Mouse (Mus musculus): ENCODE data around the gene Grip2. TPM values are rescaled to one million over a fixed set of nuclear protein-coding genes. Genes with fewer than 3 reads are reported as not detected.

The Grip2 gene
- 1 to 10 TPM; 7.2 to 7.4 TPM for total RNA-seq (2021)
- long read RNA-seq, experiment 1, partial matches to known transcripts: 1 of 6 reads
- long read RNA-seq, experiment 1, other reads (novel, unspliced or antisense): 5 of 6 reads
- long read RNA-seq, experiment 2, partial matches to known transcripts: 0 of 1 reads
- long read RNA-seq, experiment 2, other reads (novel, unspliced or antisense): 1 of 1 reads

DNA sequence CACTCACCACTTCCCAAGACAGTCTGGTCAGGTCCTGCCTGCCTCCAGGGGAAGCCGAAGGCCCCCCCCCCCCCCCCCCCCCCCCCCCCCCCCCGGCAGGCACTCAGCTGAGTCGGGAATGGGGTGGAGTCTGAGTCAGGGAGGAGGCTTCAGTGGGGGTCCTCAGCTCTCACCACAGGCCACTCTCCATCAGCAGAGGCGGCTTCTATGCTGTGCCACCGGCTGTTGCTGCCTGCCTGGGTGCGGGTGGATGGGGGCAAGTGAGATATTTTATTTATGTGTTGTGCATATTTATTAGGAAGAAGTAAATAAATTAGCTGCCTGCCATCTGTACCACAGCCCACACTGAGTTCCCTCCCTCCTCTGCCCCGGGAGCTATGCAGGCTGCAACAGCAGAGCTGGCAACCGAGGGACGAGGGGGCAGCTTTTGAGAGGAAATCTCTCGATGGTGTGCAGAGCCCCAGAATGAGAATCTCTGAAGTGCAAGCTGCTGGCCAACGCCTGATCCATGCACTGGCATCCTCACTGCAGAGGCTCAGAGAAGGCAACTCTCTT, at the start of gene Grip2:
Grip2 (minus strand) TSS at position 235 of the 555 bp plus-strand sequence.
- no peak for DNase-seq

DNA sequence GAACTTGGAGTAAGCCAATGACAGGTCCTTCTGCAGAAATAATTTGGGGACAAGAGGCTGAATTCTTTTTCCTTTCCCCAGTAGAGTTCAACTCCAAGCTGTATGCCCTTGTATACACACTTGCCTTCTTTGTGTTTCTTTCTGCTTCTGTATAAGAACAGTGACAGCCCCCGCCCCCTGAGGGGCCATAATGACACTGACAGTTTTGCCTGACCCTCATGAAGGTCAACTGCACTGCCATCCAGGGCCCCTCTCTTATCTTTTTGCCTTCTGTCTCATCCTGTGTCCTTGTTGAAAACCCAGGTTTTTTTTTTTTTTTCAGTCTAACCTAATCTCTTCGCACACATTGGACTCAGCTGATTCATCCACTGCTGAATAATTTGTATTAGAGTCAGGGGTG, 45.7 kb upstream of the Grip2 start:
- DNase-seq: no peak

DNA sequence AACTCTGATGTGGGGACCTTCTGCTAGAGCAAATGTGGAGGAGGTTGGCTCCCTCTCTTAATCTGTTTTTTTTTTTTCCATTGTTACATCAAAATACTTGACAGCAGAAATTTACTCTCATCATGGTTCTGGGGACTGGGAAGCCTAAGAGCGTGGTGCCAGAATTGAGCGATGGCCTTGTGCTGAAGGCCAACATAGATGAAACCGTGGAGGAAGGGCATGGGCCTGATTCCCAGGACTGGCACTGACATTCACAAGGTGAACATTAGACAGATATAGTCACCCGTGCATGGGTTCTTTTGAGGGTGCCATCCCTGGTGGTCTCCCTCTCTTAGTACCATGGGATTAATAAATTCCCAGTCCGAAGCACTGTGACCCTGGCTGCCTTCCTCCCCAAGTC, 41.0 kb upstream of the Grip2 start:
- no peak for DNase-seq

DNA sequence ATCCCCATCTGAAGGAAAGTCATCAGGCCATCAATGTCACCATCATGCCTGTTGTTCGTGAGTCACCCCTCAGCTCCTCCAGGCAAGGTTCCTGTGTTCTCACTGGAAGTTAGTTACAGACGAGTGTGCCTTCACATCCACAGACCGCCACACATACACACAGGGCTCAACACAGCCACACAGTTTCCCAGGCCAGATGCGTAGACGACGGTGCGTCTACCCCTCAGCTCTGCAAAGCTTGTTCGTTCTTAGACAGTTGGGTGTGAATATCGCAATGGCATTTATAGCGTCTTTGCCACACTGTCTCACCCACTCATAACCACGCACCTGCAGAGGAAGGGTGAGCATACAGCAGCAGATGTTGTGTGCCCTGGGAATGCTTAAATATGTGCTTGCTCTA, 38.6 kb upstream of the Grip2 start:
- DNase-seq: no peak

DNA sequence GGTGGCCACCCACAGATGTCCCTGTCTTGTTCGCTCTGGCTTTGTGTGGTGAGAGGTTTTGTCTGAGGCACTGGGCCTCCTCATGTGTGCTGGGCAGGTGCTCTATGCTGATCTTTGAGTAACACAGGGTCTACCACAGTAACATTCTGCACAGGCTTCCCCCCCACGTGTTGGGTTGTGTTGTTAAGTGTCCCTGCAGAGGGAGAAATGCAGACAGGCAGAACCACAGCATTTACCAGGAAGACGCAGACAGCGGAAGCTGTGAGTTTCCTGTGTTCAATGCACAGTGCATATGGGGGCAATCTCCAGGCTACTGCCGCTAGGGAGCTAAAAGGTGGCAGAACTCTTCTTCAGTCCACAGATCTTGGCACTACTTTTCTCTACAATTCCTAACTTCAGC, 37.5 kb upstream of the Grip2 start:
- DNase-seq: no peak

DNA sequence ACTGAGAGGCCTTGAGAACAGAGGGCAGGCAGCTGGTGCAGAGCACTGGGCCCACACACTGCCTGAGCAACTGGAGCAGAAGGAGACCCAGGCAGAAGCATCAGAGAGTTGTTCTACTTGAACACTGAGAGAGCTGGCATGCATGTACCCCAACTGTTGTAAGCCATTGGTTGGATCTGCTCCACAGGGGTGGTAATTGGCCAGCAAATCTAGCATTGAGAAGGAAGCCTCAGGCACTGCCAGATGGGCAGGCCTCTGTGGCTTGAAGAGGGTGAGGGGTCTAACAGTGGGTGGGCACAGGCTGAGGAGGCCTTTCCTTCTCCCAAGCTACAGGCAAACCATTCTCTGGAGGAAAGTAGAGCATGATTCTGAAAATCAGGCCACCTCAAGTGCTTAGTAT, 35.8 kb upstream of the Grip2 start:
- no peak for DNase-seq

DNA sequence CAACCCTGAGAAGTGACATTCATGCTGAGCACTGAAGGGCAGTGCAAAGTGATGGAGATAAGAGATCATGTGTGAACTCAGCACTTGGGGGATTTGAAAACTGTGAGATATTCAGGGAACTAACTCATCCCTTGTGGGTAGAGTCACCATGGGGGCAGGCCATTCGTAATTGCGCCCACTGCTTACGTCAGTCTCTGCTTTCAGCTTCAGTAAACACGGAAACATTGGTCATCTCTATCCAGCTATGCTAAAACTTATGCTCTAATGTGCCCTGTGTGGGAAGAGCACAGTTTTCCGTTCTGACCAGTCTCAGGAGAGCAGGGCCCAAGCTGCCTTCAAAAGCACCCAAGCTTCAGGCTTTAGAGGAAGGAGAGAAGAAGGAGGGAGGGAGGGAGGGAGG, 31.3 kb upstream of the Grip2 start:
- DNase-seq: no peak

DNA sequence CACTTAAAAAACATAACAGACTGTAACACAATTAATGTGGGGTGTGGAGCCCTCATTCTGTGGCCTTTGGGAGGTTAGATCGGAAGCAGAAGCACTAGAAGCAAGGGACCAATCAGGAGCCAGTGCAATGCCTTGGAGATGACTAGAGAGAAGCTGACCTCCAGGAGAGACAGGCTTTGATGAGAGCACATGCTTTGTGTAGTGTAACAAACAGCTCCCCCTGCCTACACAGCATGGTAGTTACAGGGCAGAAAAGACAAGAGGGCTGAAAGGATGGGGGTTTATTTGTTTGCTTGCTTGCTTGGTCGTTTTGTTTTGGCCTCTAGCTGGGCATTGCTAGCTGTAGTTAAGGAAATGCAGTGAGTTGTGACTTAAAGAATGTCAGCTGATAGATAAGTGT, 25.5 kb upstream of the Grip2 start:
- DNase-seq: peak; percentile 11 to 57

DNA sequence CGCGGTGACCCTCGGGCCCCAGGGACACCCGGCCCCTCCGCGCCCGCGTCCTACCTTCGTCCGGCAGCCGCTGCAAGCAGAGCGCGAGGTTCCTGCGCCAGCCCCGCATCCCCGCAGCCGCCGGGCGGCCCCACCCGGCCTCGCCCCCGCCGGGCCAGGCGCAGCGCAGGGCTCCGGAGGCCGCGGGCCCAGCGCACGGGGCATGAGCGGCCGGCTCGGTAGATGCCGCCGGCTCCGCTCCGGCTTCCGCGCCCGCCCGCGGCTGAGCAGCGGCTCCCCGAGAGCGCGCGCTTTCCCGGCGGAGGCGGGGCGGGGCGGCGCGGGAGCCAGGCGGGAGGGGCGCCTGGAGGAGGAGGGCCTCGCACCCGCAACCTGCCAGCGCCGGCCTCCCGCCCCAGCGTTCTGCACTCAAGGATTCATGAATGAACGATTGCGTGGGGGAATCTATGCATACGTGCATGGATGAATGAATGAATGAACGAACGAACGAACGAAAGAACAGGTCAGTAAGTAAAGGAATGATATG, 16.6 kb upstream of the Grip2 start:
- no peak for DNase-seq

DNA sequence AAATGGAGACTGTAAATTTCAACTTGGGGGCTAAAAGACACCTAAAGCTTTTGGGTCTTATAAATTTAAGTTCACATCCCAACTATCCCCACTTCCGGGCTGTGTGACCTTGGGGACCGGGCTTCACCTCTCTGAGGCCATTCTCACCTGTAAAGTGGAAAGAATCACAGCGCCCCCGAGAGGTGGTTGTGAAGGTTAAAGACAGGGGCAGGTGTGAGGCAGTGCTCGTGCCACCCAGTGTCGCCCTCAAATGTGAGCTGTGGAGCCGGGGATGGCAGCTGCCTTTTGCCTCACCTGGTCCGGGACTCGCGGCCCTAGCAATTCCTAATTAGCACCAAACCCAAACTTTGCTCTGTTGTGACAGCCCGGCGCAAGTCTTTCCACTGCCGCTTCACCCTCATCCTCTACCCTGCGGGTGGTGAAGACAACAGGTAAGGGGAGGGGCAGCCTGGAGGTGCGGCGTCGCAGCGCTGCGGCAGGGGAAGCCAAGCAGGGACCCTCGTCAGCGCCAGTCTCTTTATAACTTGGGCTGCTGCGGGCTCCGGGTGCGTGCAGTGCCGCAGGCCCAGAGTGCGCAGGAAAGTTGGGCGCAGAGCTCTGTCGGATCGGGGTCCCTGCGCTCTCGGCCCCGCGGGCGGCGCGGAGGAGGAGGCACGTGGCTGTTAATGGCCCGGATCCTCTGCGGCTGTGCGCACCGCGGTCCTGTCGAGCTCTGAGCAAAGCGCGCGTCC, 16.0 kb upstream of the Grip2 start:
- DNase-seq: no peak

DNA sequence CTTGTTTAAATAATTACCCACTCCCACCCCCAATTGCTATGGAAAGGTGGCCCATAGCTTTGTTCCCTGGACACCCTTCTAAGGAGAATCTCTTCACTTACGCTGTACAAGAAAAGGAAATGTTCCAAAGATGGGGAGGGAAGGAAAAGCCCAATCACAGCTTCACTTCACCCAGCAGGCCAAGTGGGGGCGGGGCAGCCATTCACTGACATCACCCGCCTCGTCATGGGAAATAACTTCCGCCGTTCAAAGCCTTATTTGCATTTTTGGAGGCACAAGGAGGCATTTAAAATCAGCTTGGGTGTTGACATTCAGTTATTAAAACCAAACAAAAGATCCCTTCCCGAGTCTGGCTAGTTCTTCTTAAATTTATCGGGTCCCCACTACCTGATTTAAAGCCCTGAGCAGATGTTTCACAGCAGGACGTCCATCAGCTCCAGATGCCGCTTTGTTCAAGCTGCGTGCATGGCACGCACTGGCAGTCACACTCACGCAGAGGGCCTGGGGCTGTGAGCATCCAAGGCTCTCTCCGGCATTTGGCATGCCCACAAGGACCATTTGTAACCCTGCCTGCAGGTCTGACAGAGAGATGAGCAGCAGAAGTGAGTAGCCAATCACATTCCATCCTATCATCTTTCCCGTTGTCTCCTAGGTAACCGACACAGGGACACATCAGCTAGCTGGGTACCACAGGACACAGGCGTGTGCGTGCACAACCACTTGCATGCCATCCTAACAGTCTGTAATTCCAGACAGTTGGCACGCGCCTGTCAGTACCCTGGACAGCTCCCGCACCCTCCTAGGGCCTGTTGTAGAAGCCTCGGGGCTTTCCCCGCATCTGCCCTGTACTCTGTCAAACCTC, 12.2 kb upstream of the Grip2 start:
- DNase-seq: peak; percentile 35 to 74

DNA sequence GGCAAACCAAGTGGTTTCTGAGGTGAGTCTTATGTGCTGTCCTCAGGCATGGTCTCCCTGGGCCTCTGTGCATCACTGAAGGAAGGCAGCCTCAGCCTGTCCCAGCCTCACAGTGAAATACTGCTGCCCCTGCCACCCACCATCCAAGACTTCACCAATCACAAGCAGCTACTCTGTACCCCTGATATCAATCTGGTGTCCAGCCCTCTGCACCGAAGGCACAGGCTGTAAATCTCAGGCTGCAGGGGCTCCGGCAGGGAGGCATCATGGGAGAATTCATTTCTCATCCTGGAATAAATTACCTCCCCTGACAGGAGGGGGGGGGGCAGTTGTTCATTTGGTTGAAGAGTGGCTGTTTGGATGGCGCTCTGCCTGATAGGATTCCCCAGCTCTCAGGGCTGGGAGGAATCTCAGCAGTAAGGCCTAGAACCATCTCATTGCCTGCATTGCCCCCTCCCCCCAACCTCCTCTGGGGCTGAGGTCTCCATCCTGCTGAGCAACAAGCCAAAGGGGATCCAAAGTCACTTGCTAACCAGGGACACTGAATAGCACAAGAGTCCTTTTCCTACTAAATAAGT, 5.9 kb upstream of the Grip2 start:
- no peak for DNase-seq

DNA sequence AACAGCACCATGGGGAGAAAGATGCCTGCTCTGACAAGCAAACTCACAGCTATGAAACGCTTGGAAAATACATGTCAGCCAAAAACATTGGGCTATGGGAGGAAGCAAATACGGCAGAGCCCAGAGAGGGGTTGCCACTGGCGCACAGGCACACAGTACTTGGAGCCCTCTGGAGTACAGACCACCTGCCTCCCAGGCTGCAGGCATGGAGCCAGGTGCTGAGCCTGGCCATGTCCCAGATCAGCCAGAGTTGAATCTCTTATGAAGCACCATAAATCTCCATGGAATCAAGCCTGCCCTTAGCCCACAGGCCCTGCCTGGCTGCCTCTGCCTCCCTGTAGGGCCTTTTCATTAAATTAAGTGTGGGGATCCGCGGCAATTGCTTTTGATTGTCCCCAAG, 876 bp upstream of the Grip2 start:
- DNase-seq: no peak

DNA sequence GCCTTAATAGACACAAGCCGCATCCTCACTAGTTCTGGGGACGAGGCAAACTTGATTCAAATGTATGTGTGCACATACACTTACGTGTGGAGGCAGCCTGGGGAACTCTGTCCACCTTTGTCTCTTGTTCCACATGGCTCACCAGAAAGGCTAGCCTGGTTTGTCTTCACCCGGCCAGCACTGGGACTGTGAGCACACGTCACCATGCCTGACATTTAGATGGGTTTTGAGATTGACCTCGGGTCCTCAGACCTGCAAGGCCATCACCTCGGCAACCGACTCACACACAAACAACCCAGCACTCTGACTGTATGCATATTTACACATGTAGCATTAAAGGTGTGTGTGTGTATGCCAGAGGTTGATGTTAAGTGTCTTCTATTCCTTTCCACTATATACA, 8.8 kb downstream of the Grip2 start:
- DNase-seq: no peak

DNA sequence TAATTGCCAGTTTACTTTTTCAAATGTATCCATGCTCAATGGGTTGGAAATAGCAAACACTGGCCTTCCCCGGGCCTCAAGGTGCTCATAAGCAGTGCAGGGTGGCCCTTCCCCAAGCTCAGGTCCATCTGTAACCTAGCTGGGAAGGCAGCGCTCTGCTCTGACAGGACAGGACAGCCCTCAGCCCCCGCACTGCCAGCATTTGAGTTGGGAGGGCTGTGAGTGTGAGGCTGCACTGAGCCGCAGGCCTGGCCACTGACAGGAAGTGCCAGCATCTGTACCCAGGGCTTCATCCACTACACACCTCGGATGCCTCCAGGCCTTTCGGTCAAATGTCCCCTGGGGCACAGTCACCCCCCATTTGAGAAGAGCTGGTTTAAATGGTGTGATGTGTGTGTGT, 11.1 kb downstream of the Grip2 start:
- DNase-seq: no peak

DNA sequence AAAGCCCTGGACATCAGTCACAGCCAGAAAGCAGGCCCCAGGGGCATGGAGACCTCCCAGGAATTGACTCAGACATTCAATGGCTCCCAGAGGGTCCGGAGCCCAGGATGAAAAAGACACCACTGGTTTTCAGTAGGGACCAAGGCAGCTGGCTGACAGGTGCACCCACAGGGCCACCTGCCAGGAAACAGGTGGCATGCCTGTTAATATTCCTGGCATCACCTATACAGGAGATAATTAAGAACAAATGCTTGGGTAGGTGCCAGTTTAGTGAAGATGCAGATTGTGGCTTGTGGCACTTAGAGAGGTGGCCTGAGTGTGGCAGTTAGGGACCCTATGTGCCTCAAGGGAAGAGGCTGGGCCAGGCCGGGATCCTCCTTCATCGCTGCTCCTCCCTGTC, 13.4 kb downstream of the Grip2 start:
- DNase-seq: no peak

DNA sequence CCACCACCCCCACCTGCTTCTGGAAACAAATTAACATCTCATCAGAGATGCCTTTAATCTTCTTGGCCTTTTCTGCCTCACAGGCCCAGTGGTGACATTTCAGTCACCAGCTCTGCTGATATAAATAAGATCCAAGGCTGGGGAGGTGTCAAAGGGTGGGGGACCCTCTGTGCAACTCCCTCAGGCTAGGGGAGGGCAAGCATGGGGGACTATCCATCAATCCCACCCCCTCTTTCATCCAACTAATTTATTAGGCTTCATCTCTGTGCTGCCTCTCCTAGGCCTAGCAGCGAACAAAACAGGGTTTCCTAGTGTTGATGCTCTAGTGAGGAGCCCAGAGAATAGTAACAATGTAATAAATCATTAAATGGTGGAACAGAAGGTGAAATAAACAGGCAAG, 17.0 kb downstream of the Grip2 start:
- no peak for DNase-seq

DNA sequence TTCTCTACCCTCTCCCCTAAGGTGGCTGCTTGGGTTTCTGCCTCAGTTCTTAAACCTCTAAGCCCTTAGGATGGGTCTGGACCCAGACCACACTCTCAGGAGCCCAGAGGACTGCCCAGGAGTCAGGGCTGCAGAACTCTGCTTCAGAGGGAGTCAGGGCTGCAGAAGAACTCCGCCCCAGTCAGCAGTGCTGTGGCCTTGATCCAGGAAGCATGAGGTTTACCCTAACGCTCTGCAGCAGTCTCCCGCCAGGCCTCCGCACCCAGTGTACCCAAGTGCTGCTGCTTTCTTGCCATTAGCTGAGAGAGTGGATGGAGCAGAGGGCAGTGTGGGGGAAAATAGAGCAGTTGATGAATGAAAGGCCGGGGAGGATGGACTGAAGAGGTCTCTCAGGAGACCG, 19.0 kb downstream of the Grip2 start:
- no peak for DNase-seq

DNA sequence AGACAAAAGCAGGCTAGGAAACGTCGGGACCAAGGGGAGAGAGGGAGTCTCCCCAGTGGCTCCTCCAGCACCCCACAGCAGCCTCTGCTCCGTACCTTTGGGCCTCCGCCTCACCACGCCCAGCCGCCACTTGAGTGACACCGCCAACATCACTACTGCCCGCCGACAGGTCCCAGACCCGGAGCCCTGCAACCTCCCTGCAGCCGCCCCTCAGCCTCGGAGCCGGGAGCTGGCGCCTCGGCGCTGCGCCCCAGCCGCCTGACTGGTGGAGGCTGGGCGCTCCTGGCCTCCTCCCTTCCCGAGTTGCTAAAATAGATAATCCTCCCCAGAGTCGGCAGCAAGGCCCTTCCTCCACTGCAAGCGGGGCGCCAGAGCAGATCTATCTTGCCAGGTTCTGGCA, 19.9 kb downstream of the Grip2 start:
- DNase-seq: peak in 1 of 2 experiments; percentile 27

DNA sequence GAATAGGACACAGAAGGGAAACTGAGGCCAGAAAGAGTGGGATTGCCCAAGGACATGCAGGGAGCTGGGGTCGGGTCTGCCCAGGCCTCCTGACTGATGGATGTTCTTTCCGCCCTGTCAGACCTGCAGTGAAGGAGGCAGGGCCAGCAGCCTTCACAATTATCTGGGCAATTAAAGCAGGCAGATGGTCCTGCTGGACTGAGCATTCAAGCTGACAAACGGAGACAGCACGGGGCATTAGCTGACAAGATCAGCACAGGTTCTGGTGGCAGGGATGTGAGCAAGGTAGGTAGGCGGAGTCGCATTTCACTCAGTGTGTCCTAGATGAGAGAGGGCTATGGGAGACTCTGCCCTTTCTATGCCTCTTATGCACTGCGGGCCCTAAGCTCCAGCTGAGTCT, 22.9 kb downstream of the Grip2 start:
- DNase-seq: no peak

DNA sequence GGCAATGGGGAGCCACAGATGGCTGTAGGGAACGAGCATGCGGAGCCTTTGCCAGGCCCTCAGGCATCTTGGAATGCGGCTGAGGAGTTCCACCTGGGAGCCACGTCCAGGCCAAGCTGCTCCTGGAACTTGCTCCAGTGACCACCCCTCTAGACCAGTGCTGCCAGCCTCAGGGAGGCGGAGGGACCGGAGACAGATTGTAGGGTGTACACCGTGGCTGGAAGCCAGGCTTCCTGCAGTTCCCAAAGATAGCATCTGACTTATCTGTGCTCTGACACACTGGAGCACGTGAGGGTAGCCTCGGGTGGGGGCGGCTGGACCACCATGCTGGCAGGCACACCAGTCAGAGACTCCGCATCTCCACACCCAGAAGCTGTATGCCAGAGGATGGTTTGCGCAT, 28.6 kb downstream of the Grip2 start:
- no peak for DNase-seq

DNA sequence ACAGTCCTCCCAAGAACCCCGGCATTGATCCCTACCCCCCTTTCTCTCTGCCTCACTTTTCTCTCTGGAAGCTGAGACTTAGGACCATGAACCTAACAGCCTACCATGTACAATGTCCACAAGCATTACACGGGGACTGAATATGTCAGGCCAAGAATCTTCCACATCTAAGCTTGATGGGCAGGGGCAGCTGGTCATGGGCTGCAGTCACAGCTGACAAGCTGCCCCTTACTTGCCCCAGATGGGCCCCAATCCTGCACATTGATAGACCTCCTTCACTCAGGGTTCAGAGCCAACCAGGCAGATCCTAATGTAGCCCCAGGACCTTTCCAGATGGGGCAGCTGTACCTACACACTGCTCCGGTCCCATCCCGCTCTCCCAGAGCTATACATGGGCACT, 30.3 kb downstream of the Grip2 start:
- no peak for DNase-seq
